Mouse (Mus musculus): ENCODE data around the gene Neurl3.

DNA sequence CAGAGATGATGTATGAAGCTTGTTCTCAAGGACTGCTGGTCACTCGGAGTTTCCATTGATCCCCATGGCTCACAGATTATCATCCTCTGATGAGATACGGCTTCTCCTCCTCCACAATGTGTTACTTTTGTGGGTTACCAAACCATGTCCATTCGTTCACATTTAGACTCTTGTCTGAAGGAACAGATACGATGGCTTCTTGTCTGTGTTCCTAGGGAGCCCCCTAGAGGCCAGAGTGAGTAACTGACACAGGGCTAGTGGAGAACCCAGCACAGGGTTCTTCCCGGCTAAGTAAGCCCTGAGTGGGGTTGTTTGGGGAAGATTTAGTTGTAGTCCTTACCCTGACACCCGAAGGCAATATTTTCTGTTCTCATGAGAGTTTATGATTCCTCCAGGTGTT is 21.7 kb downstream of the Neurl3 start:
- no peak for TF ChIP-seq MAFK (IDR thresholded peaks at IDR 0.05; ENCODE audit: insufficient read depth, low read depth, low read length)
- TF ChIP-seq ZC3H11A (IDR thresholded peaks at IDR 0.05; ENCODE audit: borderline replicate concordance, low read depth, low read length): no peak
- TF ChIP-seq HCFC1 (IDR thresholded peaks at IDR 0.05; ENCODE audit: borderline replicate concordance, insufficient read depth, low read length): no peak
- TF ChIP-seq CHD2 (IDR thresholded peaks at IDR 0.05; ENCODE audit: low read depth, low read length): no peak
